Mouse (Mus musculus): ENCODE measurements around the gene Cbx8.

Gene Cbx8

GRCm38 (mm10) chr11:119040600-119041324 lies at the start of gene Cbx8:
Gene Cbx8 (minus strand): TSS chr11:119040969.
- CTCF ChIA-PET, result interaction anchor here (0.5 to 3.5 kb wide), 2 partner anchors 11 to 68 kb away, joined by 7 to 32 read pairs; no protein-coding TSS in a partner anchor

DNA sequence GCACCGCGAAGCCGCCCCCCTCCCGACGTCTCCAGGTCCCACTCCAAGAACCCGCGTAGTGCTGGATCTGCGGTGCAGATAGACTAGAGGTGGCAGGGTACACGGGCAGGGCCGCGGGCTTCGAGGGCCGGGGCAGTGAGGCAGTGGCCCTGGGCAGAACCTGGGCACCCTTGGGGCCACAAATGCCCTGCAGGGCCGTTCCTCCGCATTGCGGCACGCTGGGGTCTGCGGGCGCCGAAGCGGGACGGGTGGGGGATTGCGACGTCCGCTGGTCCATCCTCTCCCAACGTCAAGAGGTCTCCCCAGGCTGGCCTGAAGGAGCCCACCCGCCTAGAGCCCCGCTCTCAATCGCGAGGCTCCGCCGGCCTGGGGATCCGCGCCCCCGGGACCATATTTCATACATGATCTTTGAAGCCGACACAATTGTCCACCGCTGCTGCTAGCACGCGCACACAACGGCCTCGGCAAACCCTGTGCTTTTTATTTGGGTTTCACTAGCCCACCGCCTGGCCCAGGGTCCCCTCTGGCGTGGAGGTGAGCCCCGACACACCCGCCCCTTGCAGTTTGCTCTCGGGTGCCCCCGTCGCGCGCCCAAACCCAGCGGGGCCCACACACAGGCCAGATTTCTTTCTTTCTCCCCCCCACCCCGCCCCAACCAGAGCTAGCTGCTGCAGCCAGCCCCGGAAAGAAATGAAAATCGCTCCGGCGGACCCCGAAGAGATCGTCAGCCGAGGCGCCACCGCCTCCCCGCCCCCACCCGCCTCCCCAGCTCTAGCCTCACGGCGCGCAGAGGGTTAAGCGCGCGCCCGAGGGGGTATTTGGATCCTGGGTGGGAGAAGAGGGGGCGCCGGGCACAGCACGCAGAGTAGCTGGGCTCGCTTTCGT lies 49.5 kb upstream of the Cbx8 start:
- CTCF ChIA-PET, result interaction anchor here (0.7 to 0.9 kb wide), 2 partner anchors 23 to 41 kb away, joined by 3 read pairs; no protein-coding TSS in a partner anchor

- CTCF ChIA-PET, result interaction anchor here (0.9 kb wide), 1 partner anchor 24 kb away, joined by 3 read pairs; no protein-coding TSS in a partner anchor
Measured at GRCm38 (mm10) chr11:119089235-119090075, 48.7 kb upstream of the Cbx8 start.

- CTCF ChIA-PET, result interaction anchor here (0.6 kb wide), 1 partner anchor 42 kb away, joined by 9 read pairs; no protein-coding TSS in a partner anchor
Measured at GRCm38 (mm10) chr11:119088391-119089234, 47.8 kb upstream of the Cbx8 start.

DNA sequence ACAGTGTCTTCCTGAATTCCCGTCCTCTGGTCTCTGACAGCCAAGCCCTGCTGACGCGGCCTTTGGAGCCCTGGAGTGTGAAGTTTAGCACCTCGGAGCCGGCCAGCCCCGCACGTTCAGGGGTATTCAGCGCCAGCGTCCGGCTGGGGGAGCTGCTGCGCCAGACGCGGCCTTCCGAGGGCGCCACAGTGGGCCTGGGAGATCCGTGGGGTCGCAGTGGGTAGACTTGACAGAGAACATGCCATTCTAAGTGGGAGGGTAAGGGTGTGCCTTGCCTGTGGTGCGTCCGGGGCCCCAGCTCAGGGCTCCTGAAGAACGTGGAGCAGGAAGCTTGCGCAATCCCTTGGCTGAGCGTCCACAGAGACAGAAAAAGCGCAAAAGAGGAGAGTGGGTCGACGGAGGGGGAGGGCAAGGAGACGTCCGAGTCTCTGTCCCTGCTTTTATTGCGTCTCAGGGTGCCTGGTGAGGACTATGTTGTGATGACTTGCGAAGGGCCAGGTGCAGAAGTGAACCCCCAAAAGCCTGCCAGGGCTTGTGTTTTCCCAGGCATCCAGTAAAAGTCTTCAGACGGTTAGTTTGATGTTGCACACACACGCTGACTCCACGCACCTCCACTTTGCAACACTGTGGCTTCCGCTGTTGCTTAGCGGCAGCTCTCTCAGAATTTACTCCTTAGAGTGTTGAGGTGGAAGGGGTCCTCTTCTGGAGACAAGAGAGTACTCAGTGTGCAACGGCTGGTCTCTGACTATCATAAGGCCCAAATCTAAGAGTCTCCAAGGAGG lies 46.7 kb upstream of the Cbx8 start:
- CTCF ChIA-PET, result interaction anchor here (0.7 kb wide), 1 partner anchor 21 kb away, joined by 7 read pairs; no protein-coding TSS in a partner anchor

DNA sequence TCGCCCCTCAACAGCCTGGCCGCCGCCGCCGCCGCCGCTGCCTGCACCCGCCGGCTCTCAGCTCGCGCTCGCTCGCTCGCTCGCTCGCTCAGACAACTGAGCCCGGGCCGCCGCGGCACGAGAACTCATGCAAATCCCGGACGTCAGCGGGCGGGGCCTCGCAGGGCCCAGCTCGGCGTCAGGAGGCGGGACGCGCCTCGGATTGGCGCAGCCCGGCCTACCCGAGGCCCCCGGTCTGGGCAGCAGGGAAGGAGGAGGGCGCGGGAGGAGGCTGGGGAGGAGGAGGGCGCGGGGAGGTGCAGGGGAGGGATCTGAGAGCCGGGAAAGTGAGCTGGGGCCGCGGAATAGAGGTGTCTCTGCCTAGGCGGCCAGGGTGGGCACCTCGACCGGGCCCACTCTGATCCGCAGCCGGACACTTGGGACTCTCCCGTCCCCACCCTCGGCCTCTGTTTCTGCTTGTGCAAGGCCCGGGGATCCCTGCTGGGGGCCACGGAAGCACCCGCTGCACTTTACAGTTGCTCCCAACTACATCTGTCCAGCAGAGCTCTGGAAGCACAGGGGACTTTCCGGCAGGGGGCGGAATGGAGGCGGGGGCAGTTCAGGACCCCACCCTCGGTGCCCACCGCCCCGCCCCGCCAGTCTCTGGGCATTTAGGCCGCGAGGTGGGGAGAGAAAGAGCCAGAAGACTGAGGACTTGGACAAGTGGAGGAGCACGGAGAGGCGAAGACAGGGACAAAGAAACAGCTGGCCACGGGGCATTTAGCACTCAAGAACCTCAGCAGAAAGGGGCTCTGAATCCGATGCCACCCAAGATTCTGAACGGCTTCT lies 45.6 kb upstream of the Cbx8 start, which contains the start of gene Cbx4:
TSS of gene Cbx4 (minus strand) at position 78 of the 828 bp plus-strand sequence.
- CTCF ChIA-PET, result interaction anchor here (0.6 to 1.0 kb wide), 2 partner anchors 27 to 43 kb away, joined by 3 to 6 read pairs; no protein-coding TSS in a partner anchor

GRCm38 (mm10) chr11:119085279-119086062 lies 44.7 kb upstream of the Cbx8 start:
- CTCF ChIA-PET, result interaction anchor here (0.6 to 1.0 kb wide), 4 partner anchors 15 to 42 kb away, joined by 3 to 6 read pairs (median 3); no protein-coding TSS in a partner anchor

DNA sequence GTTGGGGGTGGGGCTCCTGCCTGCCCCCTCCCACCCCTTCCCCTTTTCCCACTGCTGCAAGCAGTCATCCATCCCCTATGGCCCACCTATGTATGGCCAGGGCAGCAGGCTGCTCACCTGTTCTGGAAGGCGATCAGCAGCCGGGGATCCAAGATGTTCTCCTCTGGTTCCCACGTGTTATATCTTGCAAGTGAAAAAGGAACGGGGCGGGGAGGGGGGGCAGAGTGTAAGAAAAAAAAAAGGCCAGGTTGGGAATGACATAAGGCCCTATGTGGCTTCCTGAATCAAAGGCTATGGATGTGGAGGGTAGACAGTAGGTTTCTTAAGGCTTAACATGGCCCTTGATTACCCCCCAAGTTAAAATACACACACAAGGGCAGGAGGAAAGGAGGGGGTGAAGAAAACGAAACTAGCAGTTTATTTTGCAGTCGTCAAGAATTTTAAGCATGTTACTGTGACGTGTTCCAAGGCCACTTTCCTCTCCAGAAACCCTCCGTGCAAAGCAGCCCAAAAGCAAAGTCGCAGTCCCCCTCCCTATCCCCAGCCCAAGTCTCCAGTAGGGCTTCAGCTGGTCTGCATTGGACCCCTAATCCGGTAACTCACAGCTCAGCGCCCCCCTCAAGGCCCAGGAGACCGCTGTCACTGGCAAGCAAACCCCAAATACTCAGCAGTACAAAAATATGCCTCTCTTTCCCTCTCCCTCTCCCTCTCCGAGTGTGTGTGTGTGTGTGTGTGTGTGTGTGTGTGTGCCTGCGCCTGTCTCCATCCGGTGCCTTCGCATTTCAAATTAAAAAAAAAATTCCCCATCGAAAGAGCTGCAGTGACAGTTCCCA lies 43.9 kb upstream of the Cbx8 start:
- CTCF ChIA-PET, result interaction anchor here (0.6 to 1.3 kb wide), 5 partner anchors 27 to 106 kb away, joined by 3 to 4 read pairs (median 3); no protein-coding TSS in a partner anchor

GRCm38 (mm10) chr11:119083724-119084445 lies 43.1 kb upstream of the Cbx8 start:
- CTCF ChIA-PET, result interaction anchor here (0.6 to 1.3 kb wide), 4 partner anchors 28 to 107 kb away, joined by 3 to 4 read pairs (median 3); no protein-coding TSS in a partner anchor

DNA sequence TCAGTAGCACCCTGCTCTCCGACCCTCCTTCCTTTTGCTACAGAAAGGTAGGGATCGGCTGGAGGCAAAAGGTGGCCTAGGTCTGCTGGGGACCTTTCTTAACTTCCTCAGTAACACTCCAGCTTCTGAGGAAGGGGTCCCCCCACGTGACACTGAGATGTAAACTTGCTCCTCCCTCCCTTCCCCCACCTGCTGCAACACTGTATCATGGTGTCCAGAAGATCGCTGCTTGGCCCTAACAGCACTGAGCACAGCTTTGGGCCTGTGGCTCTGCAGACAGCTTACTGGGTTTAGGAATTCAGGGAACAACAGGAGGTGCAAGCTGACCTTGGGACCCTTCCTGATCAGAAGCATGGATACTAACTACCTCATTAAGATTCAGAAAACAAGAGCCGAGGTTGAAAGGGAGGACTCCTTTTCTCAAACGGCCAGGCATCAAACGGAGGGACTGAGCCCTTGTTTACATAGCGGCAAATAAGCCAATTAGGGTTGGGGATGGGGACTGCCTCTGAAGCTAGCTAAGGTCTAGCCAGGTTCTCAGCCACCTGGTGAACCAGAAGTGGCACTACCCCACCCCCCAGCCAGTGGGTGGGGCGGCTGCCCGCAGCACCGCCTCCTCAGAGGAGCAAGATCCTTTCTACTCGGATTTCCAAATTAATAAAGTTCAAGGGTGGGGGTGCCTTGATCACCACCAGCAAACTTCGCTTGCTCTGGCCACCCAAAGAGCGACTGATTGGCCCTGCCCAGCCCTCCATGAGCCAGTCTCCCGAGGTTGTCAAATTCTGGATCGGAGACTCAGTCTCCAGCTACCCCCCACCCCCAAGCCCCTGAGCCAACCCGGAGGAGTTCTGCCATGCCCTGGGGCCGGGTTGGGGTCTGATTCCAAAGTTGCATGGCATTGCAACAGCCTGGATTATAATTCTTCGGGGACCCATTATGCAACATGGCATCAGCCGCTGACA lies 42.1 kb upstream of the Cbx8 start:
- CTCF ChIA-PET, result interaction anchor here (0.9 to 1.8 kb wide), 5 partner anchors 24 to 108 kb away, joined by 3 to 7 read pairs (median 4); no protein-coding TSS in a partner anchor

GRCm38 (mm10) chr11:119081839-119082637 lies 41.3 kb upstream of the Cbx8 start:
- CTCF ChIA-PET, result interaction anchor here (0.5 to 1.8 kb wide), 6 partner anchors 14 to 60 kb away, joined by 3 to 29 read pairs (median 6); no protein-coding TSS in a partner anchor

- CTCF ChIA-PET, result interaction anchor here (1.1 to 1.8 kb wide), 3 partner anchors 15 to 32 kb away, joined by 3 to 7 read pairs (median 3); no protein-coding TSS in a partner anchor
Measured at GRCm38 (mm10) chr11:119081148-119081838, 40.5 kb upstream of the Cbx8 start.
